Mouse (Mus musculus) G1E (cell line): Measurements from ENCODE around the gene Pcbp3.

Experiments
- CTCF ChIP-seq: IDR thresholded peaks from 2 replicates; pipeline ENCODE4 v1.5.1; 2012; ENCODE audit warnings: low read depth, low read length, inconsistent platforms, mixed read lengths
- GATA1 ChIP-seq: IDR thresholded peaks from 2 replicates; pipeline ENCODE4 v1.6.1; 2012; ENCODE audit warnings: borderline replicate concordance, low read length, inconsistent platforms, mixed read lengths
- GATA2 ChIP-seq: IDR thresholded peaks from 2 replicates; pipeline ENCODE4 v1.6.1; 2012; ENCODE audit warnings: low read depth, low read length, inconsistent platforms, borderline replicate concordance
- POLR2AphosphoS5 ChIP-seq: IDR thresholded peaks from 2 replicates; pipeline ENCODE4 v1.6.1; 2012; ENCODE audit warnings: low read depth, low read length, inconsistent platforms; ENCODE audit not compliant: insufficient replicate concordance
- TAL1 ChIP-seq: conservative IDR thresholded peaks from 2 replicates; pipeline ENCODE4 v1.6.1; 2012; ENCODE audit warnings: low read depth, low read length, inconsistent platforms, mixed read lengths

- TF ChIP-seq CTCF (no peak), GATA1 (no peak), POLR2AphosphoS5 (no peak), GATA2 (no peak), TAL1 (no peak)
Observed at GRCm38 (mm10) chr10:76898428-76898827, 63.3 kb downstream of the Pcbp3 start.
